Mouse (Mus musculus) forebrain, embryonic 12.5 days (tissue): ENCODE measurements around the gene Ano6. TPM values are rescaled to one million over a fixed set of nuclear protein-coding genes. Genes with fewer than 3 reads are reported as not detected.

ENCODE experiments used
- ATAC-seq: fragments of 200-750 bp; cut with Nextera tagmentation; 2 replicates; pipeline ENCODE4 v1.8.0; 2017; ENCODE audit warnings: moderate TSS enrichment; ENCODE audit not compliant: low FRiP score
- H3K27ac ChIP-seq: fragments of 300-500 bp; sonication (generic); 2 replicates; pipeline ENCODE4 v1.5.1; 2016; ENCODE audit warnings: mild to moderate bottlenecking
- H3K27me3 ChIP-seq: fragments of 300-500 bp; sonication (generic); 2 replicates; pipeline ENCODE4 v1.6.1; 2016; ENCODE audit warnings: mild to moderate bottlenecking
- H3K36me3 ChIP-seq: fragments of 300-500 bp; sonication (generic); replicated peaks from 2 replicates; pipeline ENCODE4 v1.6.1; 2016; ENCODE audit warnings: mild to moderate bottlenecking
- H3K4me1 ChIP-seq: fragments of 300-500 bp; sonication (generic); 2 replicates; pipeline ENCODE4 v1.6.1; 2016
- H3K4me2 ChIP-seq: fragments of 300-500 bp; sonication (generic); 2 replicates; pipeline ENCODE4 v1.6.1; 2016; ENCODE audit warnings: mild to moderate bottlenecking, moderate library complexity
- H3K4me3 ChIP-seq: fragments of 300-500 bp; sonication (generic); replicated peaks from 2 replicates; pipeline ENCODE4 v1.5.1; 2016; ENCODE audit warnings: mild to moderate bottlenecking
- H3K9ac ChIP-seq: fragments of 300-500 bp; sonication (generic); 2 replicates; pipeline ENCODE4 v1.6.1; 2016; ENCODE audit warnings: mild to moderate bottlenecking
- H3K9me3 ChIP-seq: fragments of 300-500 bp; sonication (generic); 2 replicates; pipeline ENCODE4 v1.6.1; 2016
- WGBS: fragments of 180-500 bp; shearing (Covaris S2); methylation state at CpG from one replicate; pipeline ENCODE4 v1.1.7; 2016; 5-methylcytosine and 5-hydroxymethylcytosine counted together
- polyA plus RNA-seq: library from polyadenylated mRNA; unstranded; fragments of >200 nt; fragmentation: Nextera tagmentation; extraction: Ambion mirVana; gene quantifications from 2 replicates; pipeline ENCODE4 v1.2.1, GENCODE M21; 2016

Ano6 gene
- polyA plus RNA-seq, 1 experiment from 2014 or later: 36.3 TPM

- no peaks in the 10 kb centered on the region for H3K9me3 ChIP-seq
- no peak overlapping the region for H3K27ac ChIP-seq
- no peak overlapping the region for H3K4me2 ChIP-seq
- H3K27me3 ChIP-seq: no peaks in the 10 kb centered on the region
- no peak overlapping the region for H3K4me3 ChIP-seq
- peaks cover 36% of the 10 kb centered on the region for H3K36me3 ChIP-seq
- ATAC-seq: no peak
- no peaks in the 10 kb centered on the region for H3K4me1 ChIP-seq
- 95% methylated on average over 7 of the region's 7 CpGs for WGBS
- no peak overlapping the region for H3K9ac ChIP-seq
Measured at GRCm38 (mm10) chr15:95970691-95971090, 180.0 kb downstream of the Ano6 start.

GRCm38 (mm10) chr15:95971302-95971701 lies 180.7 kb downstream of the Ano6 start:
- Histone ChIP-seq H3K4me3 (no peak overlapping the region), H3K4me1 (no peaks in the 10 kb centered on the region), H3K4me2 (no peak overlapping the region), H3K27me3 (no peaks in the 10 kb centered on the region), H3K9me3 (no peaks in the 10 kb centered on the region), H3K36me3 (peaks cover 36% of the 10 kb centered on the region), H3K9ac (no peak overlapping the region), H3K27ac (no peak overlapping the region)
- 95% methylated on average over 8 of the region's 8 CpGs for WGBS
- ATAC-seq: no peak

GRCm38 (mm10) chr15:95972156-95972555 lies 181.5 kb downstream of the Ano6 start:
- H3K36me3 ChIP-seq: peaks cover 36% of the 10 kb centered on the region
- 95% methylated on average over 15 of the region's 15 CpGs for WGBS

GRCm38 (mm10) chr15:95972621-95973020 lies 182.0 kb downstream of the Ano6 start:
- Histone ChIP-seq H3K9me3 (no peaks in the 10 kb centered on the region), H3K4me1 (no peaks in the 10 kb centered on the region), H3K27ac (no peak overlapping the region), H3K4me3 (no peak overlapping the region), H3K4me2 (no peak overlapping the region), H3K9ac (no peak overlapping the region), H3K36me3 (peaks cover 36% of the 10 kb centered on the region), H3K27me3 (no peaks in the 10 kb centered on the region)
- ATAC-seq: no peak
- 94% methylated on average over 12 of the region's 12 CpGs for WGBS

More at GRCm38 (mm10) chr15:95972156-95972555, 181.5 kb downstream of the Ano6 start:
- Histone ChIP-seq H3K4me3 (no peak overlapping the region), H3K27ac (no peak overlapping the region), H3K4me1 (no peaks in the 10 kb centered on the region), H3K9me3 (no peaks in the 10 kb centered on the region), H3K9ac (no peak overlapping the region), H3K4me2 (no peak overlapping the region), H3K27me3 (no peaks in the 10 kb centered on the region)
- ATAC-seq: no peak

DNA sequence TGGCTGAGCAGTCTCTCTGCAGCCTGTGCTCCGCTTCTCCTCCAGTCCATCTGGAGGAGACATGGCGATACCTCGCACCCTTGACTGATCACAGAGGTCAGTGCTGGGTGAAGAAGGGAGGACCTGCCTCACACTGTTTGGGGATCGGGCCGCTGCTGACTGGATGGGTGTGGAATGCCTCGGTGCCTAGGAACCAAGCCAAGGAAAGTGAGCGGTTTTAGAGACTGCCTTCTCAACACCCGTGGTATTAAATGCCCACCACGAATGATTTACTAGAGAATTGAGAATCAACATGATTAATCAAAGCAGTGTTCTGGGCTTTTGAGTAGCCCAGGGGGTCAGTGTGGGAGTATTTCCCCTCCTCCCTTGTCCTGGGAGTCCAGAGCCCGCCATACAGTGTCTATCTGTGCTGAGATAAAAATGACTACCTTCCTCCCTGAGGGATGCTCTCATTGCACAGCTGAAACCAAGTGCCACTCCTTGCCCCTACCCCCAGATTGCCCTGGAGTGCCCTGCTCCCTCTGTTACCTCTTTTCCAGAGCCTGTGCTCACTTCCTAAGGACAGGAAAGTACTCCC lies 183.5 kb downstream of the Ano6 start:
- no peak overlapping the region for H3K4me2 ChIP-seq
- no peak overlapping the region for H3K27ac ChIP-seq
- ATAC-seq: no peak
- H3K9me3 ChIP-seq: no peaks in the 10 kb centered on the region
- WGBS: 93% methylated on average over 10 of the region's 10 CpGs
- no peak overlapping the region for H3K9ac ChIP-seq
- no peaks in the 10 kb centered on the region for H3K27me3 ChIP-seq
- H3K36me3 ChIP-seq: peaks cover 32% of the 10 kb centered on the region
- H3K4me1 ChIP-seq: no peaks in the 10 kb centered on the region
- no peak overlapping the region for H3K4me3 ChIP-seq

DNA sequence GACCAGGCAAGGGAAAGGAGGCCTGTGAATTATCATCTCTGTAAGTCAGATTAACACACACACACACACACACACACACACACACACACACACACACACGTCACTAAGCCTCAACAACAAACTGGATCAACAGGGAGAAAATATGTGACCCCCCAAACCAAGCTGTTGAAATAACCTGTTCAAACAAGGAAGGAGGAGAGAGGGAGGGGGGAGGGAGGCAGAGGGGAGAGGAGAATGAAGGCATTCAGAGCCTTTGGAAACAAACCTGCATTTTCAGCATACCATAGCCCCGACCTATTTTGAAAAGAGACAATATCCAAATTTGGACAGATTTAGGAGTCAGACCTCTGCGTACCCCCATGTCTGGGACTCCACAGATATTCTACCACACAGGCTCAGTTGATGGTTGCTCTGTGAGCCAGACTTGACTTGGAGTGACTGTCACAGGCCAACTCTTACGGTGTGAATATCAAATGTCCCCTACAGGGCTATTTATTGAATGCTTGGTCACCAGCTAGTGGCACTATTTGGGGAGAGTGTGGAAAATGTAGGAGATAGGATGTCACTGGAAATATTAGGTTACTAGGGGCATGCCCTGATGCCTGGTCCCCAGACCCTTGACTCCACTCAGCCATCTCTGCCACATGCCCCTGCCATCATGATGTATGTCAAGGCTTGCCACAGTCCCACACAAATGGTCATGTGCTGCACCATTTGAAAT lies 185.7 kb downstream of the Ano6 start:
- Histone ChIP-seq H3K4me1 (no peaks in the 10 kb centered on the region), H3K9ac (no peak overlapping the region), H3K9me3 (no peaks in the 10 kb centered on the region), H3K36me3 (peaks cover 23% of the 10 kb centered on the region), H3K4me3 (no peak overlapping the region), H3K4me2 (no peak overlapping the region), H3K27ac (no peak overlapping the region), H3K27me3 (no peaks in the 10 kb centered on the region)
- WGBS: 58% methylated on average over 4 of the region's 4 CpGs
- no peak for ATAC-seq

DNA sequence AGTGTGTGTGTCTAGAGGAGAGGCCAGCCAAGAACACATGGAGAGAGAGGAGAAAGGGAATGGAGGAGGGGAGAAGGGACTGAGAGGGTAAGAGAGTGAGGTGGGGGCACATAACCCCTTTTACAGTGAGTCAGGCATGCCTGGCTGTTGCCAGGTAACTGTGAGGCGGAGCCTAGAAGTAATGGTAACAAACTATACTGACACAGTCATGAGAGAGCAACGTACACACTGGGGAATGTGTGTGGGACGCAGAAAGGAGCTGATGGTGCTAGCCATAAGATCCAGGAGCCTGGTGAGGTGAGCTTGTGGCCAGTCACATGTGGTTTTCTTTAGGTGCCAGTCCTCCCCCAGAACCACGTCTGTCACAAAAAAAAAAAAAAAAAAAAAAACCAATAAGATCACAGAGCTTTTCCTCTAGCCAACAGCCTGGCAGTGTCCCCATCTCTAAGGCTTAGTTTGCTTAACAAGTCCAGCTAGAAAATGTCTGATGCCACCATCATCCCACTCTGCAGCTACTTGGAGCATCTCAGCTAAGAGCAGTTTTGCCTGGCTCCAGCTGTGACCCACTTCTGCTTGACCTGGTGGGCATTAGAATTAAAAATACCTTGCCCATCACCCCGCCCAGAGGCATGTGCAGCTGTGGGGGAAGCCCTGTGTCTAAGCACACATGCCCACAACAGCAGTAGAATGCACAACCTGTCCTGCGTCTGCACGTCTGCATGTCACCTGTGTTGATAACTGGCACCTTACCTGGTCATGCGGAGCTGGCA lies 186.7 kb downstream of the Ano6 start:
- Histone ChIP-seq H3K27ac (no peak overlapping the region), H3K4me3 (no peak overlapping the region), H3K27me3 (no peaks in the 10 kb centered on the region), H3K9me3 (no peaks in the 10 kb centered on the region), H3K36me3 (peaks cover 19% of the 10 kb centered on the region), H3K4me1 (no peaks in the 10 kb centered on the region), H3K9ac (no peak overlapping the region), H3K4me2 (no peak overlapping the region)
- WGBS: 80% methylated on average over 8 of the region's 8 CpGs
- no peak for ATAC-seq

GRCm38 (mm10) chr15:95977939-95978252 lies 187.3 kb downstream of the Ano6 start:
- Histone ChIP-seq H3K4me1 (no peaks in the 10 kb centered on the region), H3K27me3 (no peaks in the 10 kb centered on the region), H3K9ac (no peak overlapping the region), H3K9me3 (no peaks in the 10 kb centered on the region), H3K4me2 (no peak overlapping the region), H3K36me3 (peaks cover 14% of the 10 kb centered on the region), H3K4me3 (no peak overlapping the region), H3K27ac (no peak overlapping the region)
- 93% methylated on average over 3 of the region's 3 CpGs for WGBS
- ATAC-seq: no peak

DNA sequence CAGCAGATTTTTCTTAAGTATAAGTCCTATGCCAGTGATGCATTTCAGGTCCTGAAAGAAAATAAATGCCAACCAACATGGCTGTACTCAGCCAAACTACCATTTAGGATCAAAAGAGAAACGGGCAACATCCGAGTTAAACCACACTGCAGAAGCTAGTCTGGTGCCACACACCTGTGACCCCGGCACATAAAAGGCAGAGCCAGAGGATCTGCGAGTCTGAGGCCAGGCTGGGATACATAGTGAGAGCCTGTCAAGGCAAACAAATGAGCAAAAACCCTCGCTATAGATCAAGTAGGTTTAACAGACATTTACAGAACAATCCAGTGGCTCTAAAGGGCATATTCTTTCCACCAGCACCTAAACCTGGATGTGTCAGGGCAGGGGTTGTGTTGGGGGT lies 190.0 kb downstream of the Ano6 start:
- ATAC-seq: no peak
- H3K4me3 ChIP-seq: no peak overlapping the region
- H3K9me3 ChIP-seq: no peaks in the 10 kb centered on the region
- no peaks in the 10 kb centered on the region for H3K27me3 ChIP-seq
- H3K4me1 ChIP-seq: no peaks in the 10 kb centered on the region
- no peak overlapping the region for H3K9ac ChIP-seq
- no peaks in the 10 kb centered on the region for H3K36me3 ChIP-seq
- WGBS: 71% methylated on average over 5 of the region's 5 CpGs
- no peak overlapping the region for H3K27ac ChIP-seq
- H3K4me2 ChIP-seq: no peak overlapping the region

GRCm38 (mm10) chr15:95987916-95988315 lies 197.3 kb downstream of the Ano6 start:
- ATAC-seq: no peak
- Histone ChIP-seq H3K9me3 (peaks cover 4% of the 10 kb centered on the region; the same call in 1 of the 2 replicates), H3K4me1 (no peaks in the 10 kb centered on the region), H3K4me2 (no peak overlapping the region), H3K27me3 (no peaks in the 10 kb centered on the region), H3K9ac (no peak overlapping the region), H3K4me3 (no peak overlapping the region), H3K36me3 (no peaks in the 10 kb centered on the region), H3K27ac (no peak overlapping the region)
- WGBS: 90% methylated on average over 3 of the region's 3 CpGs

DNA sequence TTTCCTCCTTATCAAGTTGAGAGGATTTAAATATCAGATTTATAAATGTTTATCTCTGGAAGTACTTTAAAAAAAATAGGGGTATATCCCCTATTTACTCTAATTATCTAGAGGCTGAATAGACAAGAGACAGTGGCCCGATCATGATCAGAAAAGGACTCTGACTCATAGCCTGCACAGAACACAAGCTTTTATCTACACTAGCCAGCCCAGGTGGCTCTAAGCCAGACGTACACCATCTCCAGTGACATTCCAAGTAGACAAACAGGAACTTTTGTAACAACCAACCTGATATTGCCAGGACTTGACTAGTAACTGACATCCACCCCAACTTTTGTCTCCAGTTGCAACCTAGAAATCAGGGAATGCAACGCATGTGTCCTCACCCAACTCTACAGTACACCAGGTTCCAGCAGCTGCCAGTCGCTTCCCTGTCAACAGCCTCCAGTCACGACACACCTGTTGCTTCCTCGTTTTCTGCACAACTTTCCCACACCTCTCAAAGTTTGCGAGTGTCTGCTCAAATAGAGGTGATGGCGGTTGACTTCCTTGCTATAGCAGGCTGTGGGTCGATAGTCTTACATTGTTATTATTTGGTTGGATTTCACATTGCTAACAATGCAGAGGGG lies 199.0 kb downstream of the Ano6 start:
- no peaks in the 10 kb centered on the region for H3K27me3 ChIP-seq
- no peak overlapping the region for H3K9ac ChIP-seq
- H3K4me2 ChIP-seq: no peak overlapping the region
- H3K27ac ChIP-seq: no peak overlapping the region
- H3K4me1 ChIP-seq: no peaks in the 10 kb centered on the region
- peaks cover 4% of the 10 kb centered on the region; the same call in 1 of the 2 replicates for H3K9me3 ChIP-seq
- H3K4me3 ChIP-seq: no peak overlapping the region
- no peaks in the 10 kb centered on the region for H3K36me3 ChIP-seq
- ATAC-seq: no peak
- 88% methylated on average over 9 of the region's 9 CpGs for WGBS

DNA sequence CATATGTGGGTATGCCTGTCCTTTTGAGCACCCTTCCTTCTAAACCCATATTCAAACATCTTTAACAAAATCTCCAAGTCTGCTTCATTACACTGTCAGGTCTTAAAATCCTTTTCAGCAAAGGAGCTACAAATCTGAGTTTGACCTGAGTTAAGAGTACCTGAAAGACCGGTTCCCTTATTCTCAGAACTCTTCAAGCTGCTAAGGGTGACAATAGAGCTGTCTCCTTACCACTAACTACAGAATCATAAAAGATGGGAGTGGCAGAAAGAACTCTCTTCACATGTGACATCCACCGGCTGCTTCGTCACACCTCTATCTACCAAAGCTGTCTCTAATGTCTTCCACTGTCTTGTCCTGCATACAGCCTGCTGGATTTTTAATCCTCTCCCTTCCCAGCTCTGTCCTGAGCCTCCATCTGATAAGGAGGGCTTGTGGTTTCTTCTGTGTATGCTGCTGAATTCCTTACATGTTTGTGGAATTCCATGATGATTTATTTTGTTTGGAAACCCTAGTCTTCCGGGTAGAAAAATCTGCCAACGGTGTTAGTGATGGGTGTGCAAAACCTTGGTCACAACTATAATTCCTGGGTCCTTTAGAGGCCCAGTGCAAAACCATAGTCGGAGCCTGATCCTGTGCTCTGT lies 212.4 kb downstream of the Ano6 start:
- no peaks in the 10 kb centered on the region for H3K9me3 ChIP-seq
- no peak for ATAC-seq
- 86% methylated on average over 6 of the region's 6 CpGs for WGBS

More for the DNA sequence above, 212.4 kb downstream of the Ano6 start:
- Histone ChIP-seq H3K27me3 (no peaks in the 10 kb centered on the region), H3K4me1 (no peaks in the 10 kb centered on the region), H3K4me2 (no peak overlapping the region), H3K36me3 (no peaks in the 10 kb centered on the region), H3K27ac (no peak overlapping the region), H3K9ac (no peak overlapping the region), H3K4me3 (no peak overlapping the region)
